Mouse (Mus musculus) T-cell, adult 2 months (primary cell): ENCODE measurements around the gene Cmah.

Experiments used
- DNase-seq: peaks from one replicate; pipeline ENCODE4 v3.0.0; 2022; ENCODE audit warnings: low spot score

Cmah gene

DNA sequence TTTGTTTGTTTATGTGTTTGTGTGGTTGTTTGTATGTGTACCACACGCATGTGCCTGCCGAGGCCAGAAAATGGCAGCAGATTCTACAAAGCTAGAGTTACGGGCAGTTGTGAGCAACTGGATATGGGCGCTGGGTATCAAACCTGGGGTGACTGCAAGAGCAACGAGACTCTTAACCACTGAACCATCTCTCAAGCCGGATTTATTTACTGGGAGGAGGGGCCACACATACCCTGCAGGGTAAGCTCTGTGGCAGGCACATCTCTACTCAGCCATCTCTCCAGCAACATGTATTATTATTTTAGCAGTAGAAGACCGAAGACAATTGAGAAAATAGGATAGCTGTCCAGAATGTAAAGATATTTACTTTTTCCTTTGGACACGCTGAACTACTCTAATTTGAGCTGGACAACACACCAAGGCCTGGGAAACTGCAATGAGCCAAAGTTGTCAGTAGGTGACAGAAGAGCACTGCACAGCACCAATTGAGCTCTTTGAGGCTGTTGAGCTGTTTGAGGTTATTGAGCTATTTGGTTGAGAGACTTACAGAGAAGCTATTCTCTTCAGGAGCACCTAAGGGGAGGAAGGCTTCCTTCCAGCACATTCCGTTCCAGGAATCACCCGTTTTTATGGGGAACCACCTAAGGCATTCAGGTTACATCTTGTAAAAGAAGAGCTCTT is 154.6 kb downstream of the Cmah start:
- DNase-seq: peak; percentile 53

DNA sequence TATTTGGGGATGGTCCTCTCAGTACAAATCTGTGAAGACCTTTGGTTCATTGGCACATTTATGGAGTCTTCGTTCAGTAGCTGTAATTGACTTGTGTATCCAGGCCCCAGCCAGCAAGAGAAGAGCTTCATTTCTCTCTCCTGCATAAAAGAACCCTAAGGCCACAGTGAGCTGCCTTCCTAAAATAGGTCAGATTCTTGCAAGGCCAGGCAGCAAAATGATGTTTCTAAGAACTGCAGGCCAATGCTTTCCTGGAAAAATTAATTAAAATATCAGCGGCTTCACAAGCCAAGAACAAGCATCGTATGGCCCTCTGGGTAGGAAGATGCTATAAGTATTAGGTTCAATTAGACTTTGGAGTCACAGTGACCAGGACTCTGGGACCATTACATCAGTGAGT is 156.5 kb downstream of the Cmah start:
- no peak for DNase-seq

DNA sequence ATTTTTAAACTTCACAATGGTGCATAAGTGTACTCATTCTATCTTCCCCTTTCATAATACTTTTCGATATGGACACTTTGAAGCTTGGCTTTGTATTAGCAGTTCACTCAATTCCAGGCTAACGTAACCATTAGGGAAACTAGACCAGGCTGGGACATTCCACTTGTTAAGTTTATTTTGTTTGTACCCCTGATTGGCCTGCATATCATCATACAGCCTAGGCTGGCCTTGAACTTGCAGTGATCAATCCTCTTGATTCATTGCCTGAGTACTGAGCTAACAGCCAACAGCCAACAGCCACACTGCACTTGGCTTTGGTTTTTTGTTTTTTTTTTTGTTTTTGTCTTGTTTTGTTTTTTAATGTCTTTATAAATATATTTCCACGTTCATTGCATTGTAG is 157.6 kb downstream of the Cmah start:
- no peak for DNase-seq

DNA sequence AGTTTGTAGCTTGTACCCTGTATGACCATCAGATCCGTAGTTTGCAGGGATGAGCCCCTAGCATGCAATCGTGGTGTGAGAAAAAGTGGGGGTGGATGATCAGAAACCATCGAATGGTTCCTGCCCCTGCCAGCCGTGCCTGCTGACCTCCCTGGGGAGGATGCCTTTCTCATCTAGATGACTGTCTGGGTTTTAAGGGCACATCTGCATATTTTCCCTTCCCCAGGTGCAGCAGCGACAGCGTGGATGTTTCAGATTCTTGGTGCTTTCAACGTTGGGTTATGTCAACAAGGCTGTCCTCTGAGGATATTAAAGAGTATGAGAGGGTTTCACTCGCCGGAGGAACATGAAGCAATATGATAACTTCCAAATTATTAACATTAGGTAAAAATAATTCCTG is 158.8 kb downstream of the Cmah start:
- DNase-seq: no peak

DNA sequence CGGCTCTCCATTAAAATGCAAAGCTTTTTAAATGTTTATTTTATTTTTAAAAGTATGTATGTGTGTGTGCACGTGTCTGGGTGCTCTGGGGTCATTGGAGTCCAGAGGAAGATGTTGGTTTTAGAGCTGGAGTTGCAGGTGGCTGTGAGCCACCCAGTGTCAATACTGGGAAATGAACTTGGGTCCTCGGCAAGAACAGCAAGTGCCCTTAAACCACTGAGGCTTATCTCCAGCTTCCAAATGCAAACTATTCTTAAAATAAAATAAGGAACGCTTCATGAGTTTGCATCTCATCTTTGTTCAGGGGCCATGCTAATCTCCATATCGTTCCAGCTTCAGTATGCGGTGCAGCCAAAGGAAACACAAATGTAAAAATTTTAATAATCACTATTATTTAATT is 159.2 kb downstream of the Cmah start:
- no peak for DNase-seq

DNA sequence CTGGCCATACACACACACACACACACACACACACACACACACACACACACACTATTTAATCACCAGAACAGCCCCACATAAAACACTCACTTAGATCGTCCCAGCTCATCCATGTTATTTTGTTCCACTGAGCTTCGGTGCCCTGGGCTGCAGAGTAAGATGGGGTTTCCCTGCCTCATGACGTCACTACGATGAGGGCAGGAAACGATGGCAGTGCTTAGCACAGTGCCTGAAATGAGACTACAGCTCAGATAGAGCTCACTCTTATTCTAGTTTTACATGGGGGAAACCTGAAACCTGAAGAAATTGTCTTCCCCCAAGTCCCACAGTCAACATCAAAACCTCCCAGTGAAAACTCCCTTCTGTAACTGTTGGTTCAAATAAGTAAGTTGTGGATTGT is 159.9 kb downstream of the Cmah start:
- DNase-seq: peak; percentile 66

DNA sequence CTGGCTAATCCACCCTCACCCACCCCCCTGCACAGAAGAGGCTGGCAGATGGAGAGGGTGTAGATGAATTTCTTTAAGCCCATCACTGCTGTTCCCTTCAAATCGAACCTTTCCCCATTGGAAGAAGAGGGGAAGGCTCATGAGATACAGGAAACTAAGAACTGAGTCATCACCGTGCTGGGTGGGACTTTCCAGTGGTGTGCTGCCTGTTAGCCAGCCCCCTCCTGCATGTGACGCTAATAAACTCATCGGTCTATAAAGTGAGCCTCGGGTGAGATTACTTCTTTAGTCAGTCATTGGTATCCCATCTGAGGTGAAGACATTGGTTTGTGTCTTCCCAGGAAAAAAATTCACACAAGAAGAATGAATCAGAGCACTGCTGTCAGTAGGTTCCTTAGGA is 160.3 kb downstream of the Cmah start:
- DNase-seq: peak; percentile 24

DNA sequence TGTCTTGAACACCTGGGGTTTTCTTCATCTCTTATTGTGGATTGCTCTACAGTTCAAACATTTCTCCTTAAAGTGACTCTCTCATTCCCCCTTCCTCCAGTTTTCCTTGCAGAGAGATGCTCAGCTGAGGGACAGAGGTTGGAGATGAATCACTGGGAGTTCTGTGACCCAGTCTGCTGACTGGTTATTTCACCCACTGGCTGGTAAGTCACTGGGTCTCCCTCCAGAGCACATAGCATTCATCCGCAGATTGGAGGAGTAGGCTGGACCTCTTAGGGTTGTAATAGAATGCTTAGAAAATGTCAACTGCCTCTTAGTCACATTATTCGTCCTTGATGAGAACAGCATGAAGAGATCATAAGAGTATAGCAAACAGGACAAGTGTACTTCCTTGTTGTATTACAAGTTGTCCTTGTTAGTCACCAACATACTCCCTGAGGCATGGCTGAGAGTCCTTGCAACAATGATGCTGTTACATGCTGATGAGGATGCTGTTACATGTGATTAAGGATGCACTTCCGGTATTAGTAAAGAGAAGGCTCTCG is 161.4 kb downstream of the Cmah start:
- no peak for DNase-seq

DNA sequence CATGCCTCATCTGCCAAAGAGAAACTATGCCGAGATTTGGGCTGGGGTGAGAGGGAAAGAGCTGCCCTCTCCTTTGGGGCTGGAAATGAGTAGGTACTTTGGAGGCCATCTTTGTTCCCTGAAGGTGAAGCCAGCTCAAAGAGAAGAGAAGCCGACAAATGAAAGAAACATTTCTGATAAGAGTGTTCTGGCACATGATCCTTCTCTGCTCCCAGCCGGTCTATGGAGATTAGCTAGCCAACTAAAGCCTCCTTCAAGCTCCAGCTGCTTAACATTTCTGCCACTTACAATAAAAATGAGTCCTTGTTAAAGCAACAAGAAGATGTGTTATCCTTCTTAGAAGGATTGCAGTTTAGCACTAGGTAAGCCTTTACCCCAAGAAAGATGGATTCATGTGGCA is 162.3 kb downstream of the Cmah start:
- no peak for DNase-seq

DNA sequence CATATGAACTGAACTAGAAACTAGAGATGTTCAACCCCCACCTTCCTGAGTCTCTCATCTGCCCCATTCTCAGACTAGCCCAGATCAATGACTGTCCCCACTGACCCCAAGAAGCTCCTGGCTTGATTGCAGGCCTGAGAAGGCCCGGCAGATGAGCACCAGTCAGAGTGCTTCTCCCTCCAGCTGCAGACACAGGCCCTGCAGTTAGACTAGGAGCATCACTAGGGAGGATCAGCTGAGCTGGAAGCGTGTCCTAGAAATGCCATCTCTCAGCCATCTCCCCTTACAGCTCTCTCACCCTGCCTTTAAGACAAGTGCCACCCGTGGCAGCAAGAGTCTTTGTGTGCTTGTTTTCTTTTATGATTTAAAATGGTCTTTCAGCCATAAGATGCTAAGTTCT is 162.8 kb downstream of the Cmah start:
- no peak for DNase-seq

DNA sequence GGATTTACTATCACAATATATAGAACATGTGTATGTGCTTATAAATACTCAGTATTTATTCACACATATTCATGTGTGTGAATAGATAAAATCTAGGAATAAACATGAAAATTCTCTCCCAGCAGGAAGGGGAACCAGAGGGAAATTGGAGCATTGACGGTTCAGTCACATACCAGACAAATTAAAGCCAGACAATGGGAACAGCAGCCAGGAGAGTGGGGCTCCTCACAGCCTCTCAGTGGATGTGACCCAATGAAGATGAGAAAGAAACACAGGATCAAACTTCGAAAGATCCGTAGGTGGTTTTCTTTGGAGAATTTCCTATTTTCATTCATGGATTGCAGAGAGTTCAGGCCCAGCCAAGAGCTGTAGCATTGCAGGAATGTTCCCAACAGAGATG is 163.9 kb downstream of the Cmah start:
- no peak for DNase-seq

DNA sequence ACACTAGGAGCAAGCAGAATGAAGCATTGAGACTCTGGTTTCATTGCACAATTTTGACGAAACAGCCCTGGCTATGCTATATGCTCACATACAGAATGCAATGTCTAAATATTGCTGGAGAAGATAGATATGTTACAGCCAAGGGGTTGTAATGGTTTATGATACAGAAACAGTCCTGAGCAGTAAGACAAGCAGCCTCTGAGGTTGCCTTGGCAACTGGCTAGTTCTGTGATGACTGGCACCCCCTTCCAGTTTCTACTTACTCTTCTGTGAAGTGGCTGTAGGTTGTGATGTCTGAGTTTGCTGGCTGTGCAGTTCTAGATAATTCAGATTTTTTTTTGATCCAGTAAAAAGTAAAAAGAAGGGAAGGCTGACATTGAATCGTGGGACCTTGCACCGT is 166.6 kb downstream of the Cmah start:
- no peak for DNase-seq

DNA sequence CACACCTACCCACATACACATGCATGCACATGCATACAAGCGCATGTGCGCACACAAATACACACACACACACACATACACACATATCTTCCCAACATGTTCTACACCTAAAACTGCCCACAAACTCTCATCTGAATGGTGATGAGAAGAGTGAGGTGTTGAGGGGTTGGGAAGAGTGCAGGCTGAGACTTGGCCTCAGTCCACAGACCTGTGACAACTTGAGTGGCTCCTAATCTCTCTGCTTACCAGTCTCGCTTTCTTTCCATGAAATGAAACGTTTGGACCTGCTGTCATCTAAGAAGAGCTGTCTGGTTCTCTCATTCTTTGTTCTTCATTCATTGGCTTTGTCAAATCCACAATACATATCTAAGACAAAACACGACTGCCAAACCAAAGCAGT is 169.1 kb downstream of the Cmah start:
- no peak for DNase-seq

DNA sequence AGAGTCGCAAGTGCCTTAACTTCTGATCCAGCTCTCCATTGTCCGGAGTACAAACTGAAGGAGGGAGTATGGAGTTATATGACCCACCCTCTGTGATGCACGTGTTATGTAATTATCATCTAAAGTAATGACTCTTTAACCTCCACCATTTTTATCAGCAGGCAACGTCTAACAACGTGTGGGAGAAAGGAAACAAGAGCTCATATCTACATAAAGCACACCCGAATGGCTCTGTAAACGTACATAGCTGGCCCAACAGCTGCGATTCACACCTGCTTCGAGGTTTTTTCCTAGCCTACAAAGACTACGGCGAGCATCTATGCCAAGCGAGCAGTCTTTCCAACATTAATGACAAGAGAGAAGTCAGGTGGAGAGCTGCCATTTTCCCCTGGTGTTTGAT is 169.8 kb downstream of the Cmah start:
- DNase-seq: no peak

DNA sequence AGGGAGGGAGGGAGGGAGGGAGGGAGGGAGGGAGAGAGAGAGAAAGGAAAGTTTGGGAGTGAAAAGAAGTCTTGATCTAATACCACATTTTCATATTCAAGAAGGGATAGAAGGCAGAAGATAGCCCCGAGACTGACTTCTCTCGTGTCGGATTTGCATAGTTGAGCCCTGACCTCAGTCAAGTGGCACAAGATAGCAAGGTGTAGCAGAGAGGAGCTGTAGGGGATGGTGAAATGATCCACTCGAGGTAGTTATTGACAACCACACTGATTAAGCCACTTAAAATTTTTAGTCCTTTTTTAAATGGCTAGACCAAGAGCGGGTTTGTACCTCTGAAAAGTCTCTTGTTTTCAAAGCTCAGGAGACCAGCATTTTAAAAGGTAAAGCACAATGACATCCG is 171.1 kb downstream of the Cmah start:
- DNase-seq: no peak

DNA sequence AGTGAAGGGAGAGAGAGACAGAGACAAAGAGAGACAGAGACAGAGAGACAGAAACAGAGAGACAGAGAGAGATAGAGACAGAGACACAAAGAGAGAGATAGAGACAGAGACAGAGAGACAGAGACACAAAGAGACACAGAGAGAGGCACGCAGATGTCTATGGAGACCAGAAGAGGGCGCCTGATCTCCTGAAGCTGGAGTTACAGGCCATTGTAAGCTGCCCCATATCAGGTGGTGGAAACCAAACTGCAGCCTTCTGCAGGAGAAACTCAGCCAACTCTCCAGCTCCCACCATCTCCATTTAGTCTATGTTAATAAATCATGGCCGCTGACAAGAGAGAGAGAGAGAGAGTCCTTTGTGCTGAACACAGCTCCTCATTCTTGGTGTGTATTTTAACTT is 172.3 kb downstream of the Cmah start:
- DNase-seq: peak; percentile 59

DNA sequence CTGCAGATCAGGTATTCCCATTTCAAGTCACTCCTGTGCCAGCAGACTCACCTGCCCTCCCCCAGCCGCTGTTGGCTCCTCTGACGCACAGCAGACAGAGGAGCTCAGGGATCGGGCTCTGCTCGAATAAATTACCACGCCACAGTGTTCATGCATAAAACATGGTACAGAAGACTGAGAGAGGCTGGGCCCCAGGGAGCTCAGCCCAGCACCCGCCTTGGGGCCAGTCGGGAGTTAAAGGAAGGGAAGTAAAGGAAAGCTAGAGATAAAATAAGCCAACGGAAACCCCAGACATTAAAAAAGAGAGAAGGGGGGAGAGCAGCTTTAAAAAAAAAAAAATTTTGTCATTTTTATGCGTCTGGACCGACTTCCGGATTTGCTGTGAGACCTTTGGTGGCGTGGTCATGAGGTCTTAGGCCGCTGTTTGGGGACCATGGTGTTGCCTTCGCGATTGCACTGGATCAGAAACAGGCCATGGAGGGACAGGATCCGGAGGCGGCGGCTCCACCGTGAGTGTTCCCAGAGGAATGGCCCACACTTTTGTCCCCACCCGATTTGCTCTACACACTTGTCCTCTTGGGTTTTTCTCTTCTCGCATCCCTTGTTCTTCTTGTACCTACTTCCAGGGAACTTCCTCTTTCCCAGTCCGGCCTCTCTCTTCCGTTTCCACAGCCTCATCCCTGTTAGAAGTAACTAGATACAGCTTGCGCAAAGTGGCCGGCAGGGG is 174.1 kb downstream of the Cmah start:
- DNase-seq: peak; percentile 36

DNA sequence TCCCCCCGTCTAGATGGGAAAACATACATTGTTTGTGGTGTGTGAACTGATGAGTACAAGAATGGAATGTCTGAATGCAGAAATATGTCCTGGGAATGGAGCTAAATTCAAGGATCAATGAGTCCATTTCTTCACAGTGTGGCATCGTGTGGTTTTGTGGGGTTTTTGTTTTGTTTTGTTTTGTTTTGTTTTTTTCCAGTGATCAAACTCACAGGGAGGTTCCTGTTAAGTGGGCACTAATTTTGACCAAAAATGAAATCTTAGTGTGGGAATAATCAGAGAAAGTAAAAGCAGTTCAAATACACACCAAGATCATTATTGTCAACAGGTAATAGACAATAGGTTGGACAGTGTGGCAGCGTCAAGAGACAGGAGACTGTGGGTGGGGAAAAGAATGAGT is 174.7 kb downstream of the Cmah start:
- DNase-seq: no peak

DNA sequence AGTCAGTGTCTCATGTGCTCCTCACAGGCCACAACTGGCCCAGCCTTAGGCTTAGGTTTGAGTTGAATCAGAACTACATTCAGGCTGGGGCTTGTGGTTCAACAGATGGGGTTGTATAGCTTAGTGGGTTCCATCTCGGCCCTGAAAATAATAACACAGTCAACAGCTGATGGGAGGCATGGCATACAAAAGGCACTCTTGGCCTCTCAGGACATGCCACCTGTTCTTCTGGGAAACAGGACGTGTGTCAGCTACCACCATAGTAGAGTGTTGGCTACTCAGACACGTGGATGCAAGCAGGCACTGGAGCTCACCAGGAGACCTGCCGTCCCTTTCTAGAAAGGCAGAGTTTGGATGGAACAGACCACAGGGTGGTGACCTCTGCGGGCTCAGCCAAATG is 178.6 kb downstream of the Cmah start:
- DNase-seq: no peak

DNA sequence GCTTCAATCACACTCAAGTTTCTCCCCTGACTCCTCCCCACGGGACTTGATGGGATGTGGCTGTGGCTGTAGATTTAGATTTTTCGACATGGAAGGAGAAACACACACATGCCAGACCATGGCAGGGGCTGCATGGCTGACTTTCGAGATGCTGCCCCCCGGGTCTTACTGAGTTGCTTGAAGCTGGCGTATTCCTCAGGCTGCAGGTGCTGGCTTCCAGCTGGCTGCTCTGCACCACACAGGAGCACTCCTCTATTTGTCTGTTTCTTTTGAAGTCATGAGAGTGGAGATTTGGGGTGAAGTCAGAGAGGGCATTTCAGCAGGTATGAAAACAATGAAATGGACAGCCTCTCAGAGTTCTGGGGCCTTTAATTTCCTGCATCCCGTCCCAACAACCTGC is 180.0 kb downstream of the Cmah start:
- peak; percentile 17 for DNase-seq

DNA sequence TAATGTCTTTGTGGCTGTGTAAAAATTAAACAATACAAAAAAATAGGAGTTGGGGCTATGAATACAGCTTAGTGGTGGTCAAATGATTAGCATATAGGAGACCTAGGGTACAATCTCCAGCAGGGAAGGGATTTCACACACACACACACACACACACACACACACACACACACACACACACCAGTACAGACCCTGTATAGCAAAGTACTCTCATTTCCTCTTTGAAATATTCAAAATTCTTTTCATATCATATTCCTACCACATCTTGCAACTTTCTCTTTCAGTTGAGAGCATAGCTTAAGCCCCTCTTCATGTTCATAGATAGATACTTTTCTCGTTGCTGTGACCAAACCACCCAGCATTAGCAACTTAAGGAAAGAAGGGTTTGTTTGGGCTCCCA is 181.7 kb downstream of the Cmah start:
- DNase-seq: no peak

DNA sequence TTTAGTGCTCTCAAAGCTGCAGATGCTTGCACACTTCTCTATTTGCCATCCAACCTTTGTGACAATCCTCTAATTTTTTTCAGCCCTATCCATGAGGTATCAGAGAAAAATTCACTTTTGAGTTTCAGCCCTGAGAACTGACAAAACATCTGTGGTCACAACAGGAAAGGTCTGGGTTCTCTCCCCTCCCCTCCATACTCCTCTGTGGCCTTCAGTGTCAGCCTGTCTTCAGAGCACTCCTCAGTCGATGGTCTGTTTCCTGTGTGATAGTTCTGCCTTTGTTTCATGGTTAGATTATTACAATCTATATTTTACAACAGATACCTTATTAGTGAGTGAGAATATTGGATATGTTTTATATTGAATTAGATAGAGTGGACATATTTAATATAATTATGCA is 184.2 kb downstream of the Cmah start:
- no peak for DNase-seq

DNA sequence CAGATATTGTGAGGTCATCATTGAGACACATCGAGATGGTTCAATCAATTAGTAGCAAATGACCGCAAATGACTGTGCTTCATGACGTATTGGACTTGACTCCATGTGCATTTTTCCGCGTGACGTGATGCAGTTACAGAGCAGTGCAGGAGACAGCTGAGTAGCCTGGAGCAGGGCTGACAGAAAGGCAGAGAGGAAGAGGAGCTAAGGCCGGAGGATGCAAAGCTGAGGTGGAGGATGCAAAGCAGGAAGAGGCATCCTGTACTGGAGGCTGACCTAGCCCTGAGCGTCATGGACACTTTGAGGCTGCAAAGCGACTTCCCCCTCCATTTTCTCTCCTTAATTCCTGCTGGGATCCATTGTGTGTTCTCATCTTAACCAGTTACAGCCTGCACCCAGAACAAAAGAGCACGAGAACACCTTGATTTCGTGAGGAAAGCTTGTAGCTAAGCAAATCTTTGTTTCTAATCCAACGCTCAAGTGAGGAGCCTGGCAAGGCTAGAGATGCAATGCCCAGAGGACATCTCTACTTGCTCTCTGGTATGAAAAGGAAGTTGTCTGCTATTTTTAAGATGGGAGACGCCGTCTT is 184.8 kb downstream of the Cmah start:
- DNase-seq: no peak
